Mouse (Mus musculus): ENCODE measurements around the gene Spock1. TPM values are rescaled to one million over a fixed set of nuclear protein-coding genes. Genes with fewer than 3 reads are reported as not detected.

Spock1 gene
- polyA plus RNA-seq, 1 experiment from 2014 or later = 0.49 TPM

- ATAC-seq (replicated peaks; ENCODE audit: low FRiP score, low read depth) = no peak
- no peak overlapping the region for H3K4me2 ChIP-seq (ENCODE audit: low read length)
These were observed 221.7 kb downstream of the Spock1 start for GRCm38 (mm10) chr13:57686437-57686836.

GRCm38 (mm10) chr13:57685201-57685600 is 222.9 kb downstream of the Spock1 start:
- Histone ChIP-seq H3K9ac (ENCODE audit: low read depth, low read length) (no peak overlapping the region), H3K4me3 (replicated peaks; ENCODE audit: low read depth, low read length) (no peak overlapping the region), H3K4me2 (ENCODE audit: low read length) (no peak overlapping the region), H3K27me3 (ENCODE audit: insufficient read depth, low read length) (no peaks in the 10 kb centered on the region), H3K9me3 (replicated peaks; ENCODE audit: low read length) (no peaks in the 10 kb centered on the region), H3K27ac (no peak overlapping the region), H3K4me1 (replicated peaks; ENCODE audit: insufficient read depth, low read length) (no peaks in the 10 kb centered on the region), H3K36me3 (ENCODE audit: insufficient read depth, low read length) (no peaks in the 10 kb centered on the region)
- WGBS = 77% methylated on average over 11 of the region's 11 CpGs
- ATAC-seq (replicated peaks; ENCODE audit: low FRiP score, low read depth) (no peak), DNase-seq (ENCODE audit: low spot score) (no peak)
- no peak for TF ChIP-seq CTCF (IDR thresholded peaks at IDR 0.05; ENCODE audit: low read depth)

More at GRCm38 (mm10) chr13:57686437-57686836, 221.7 kb downstream of the Spock1 start:
- Histone ChIP-seq H3K36me3 (ENCODE audit: insufficient read depth, low read length) (no peaks in the 10 kb centered on the region), H3K4me3 (replicated peaks; ENCODE audit: low read depth, low read length) (no peak overlapping the region), H3K9ac (ENCODE audit: low read depth, low read length) (no peak overlapping the region), H3K27me3 (ENCODE audit: insufficient read depth, low read length) (no peaks in the 10 kb centered on the region), H3K4me1 (replicated peaks; ENCODE audit: insufficient read depth, low read length) (no peaks in the 10 kb centered on the region), H3K9me3 (replicated peaks; ENCODE audit: low read length) (no peaks in the 10 kb centered on the region), H3K27ac (no peak overlapping the region)
- 57% methylated on average over 5 of the region's 5 CpGs for WGBS
- no peak for DNase-seq (ENCODE audit: low spot score)
- no peak for TF ChIP-seq CTCF (IDR thresholded peaks at IDR 0.05; ENCODE audit: low read depth)

GRCm38 (mm10) chr13:57679591-57679990 is 228.5 kb downstream of the Spock1 start:
- Histone ChIP-seq H3K4me2 (ENCODE audit: low read length) (no peak overlapping the region), H3K36me3 (ENCODE audit: insufficient read depth, low read length) (no peaks in the 10 kb centered on the region), H3K4me1 (replicated peaks; ENCODE audit: insufficient read depth, low read length) (no peaks in the 10 kb centered on the region), H3K27ac (no peak overlapping the region), H3K27me3 (ENCODE audit: insufficient read depth, low read length) (no peaks in the 10 kb centered on the region), H3K4me3 (replicated peaks; ENCODE audit: low read depth, low read length) (no peak overlapping the region), H3K9ac (ENCODE audit: low read depth, low read length) (no peak overlapping the region), H3K9me3 (replicated peaks; ENCODE audit: low read length) (no peaks in the 10 kb centered on the region)
- no peak for DNase-seq (ENCODE audit: low spot score)
- no peak for TF ChIP-seq CTCF (IDR thresholded peaks at IDR 0.05; ENCODE audit: low read depth)
- no peak for ATAC-seq (replicated peaks; ENCODE audit: low FRiP score, low read depth)
- WGBS = 80% methylated on average over 2 of the region's 2 CpGs

- H3K4me2 ChIP-seq (ENCODE audit: low read length) = no peak overlapping the region
- H3K36me3 ChIP-seq (ENCODE audit: insufficient read depth, low read length) = no peaks in the 10 kb centered on the region
- 94% methylated on average over 1 of the region's 1 CpGs for WGBS
- no peaks in the 10 kb centered on the region for H3K4me1 ChIP-seq (replicated peaks; ENCODE audit: insufficient read depth, low read length)
- H3K9ac ChIP-seq (ENCODE audit: low read depth, low read length) = no peak overlapping the region
- H3K27me3 ChIP-seq (ENCODE audit: insufficient read depth, low read length) = no peaks in the 10 kb centered on the region
- no peaks in the 10 kb centered on the region for H3K9me3 ChIP-seq (replicated peaks; ENCODE audit: low read length)
- TF ChIP-seq CTCF (IDR thresholded peaks at IDR 0.05; ENCODE audit: low read depth) = no peak
- H3K4me3 ChIP-seq (replicated peaks; ENCODE audit: low read depth, low read length) = no peak overlapping the region
- no peak for ATAC-seq (replicated peaks; ENCODE audit: low FRiP score, low read depth)
- no peak overlapping the region for H3K27ac ChIP-seq
- no peak for DNase-seq (ENCODE audit: low spot score)
These were observed 231.3 kb downstream of the Spock1 start for GRCm38 (mm10) chr13:57676820-57677219.

- H3K36me3 ChIP-seq (ENCODE audit: insufficient read depth, low read length) = no peaks in the 10 kb centered on the region
- no peak for TF ChIP-seq CTCF (IDR thresholded peaks at IDR 0.05; ENCODE audit: low read depth)
- H3K27me3 ChIP-seq (ENCODE audit: insufficient read depth, low read length) = no peaks in the 10 kb centered on the region
- ATAC-seq (replicated peaks; ENCODE audit: low FRiP score, low read depth) (no peak), DNase-seq (ENCODE audit: low spot score) (no peak)
- 92% methylated on average over 1 of the region's 1 CpGs for WGBS
- H3K9ac ChIP-seq (ENCODE audit: low read depth, low read length) = no peak overlapping the region
- H3K27ac ChIP-seq = no peak overlapping the region
- H3K4me2 ChIP-seq (ENCODE audit: low read length) = no peak overlapping the region
- no peaks in the 10 kb centered on the region for H3K4me1 ChIP-seq (replicated peaks; ENCODE audit: insufficient read depth, low read length)
- no peaks in the 10 kb centered on the region for H3K9me3 ChIP-seq (replicated peaks; ENCODE audit: low read length)
- H3K4me3 ChIP-seq (replicated peaks; ENCODE audit: low read depth, low read length) = no peak overlapping the region
These were observed 234.7 kb downstream of the Spock1 start for GRCm38 (mm10) chr13:57673399-57673798.

GRCm38 (mm10) chr13:57672762-57673161 is 235.4 kb downstream of the Spock1 start:
- no peak for DNase-seq (ENCODE audit: low spot score)
- H3K36me3 ChIP-seq (ENCODE audit: insufficient read depth, low read length) = no peaks in the 10 kb centered on the region
- no peak for ATAC-seq (replicated peaks; ENCODE audit: low FRiP score, low read depth)
- H3K4me3 ChIP-seq (replicated peaks; ENCODE audit: low read depth, low read length) = no peak overlapping the region
- TF ChIP-seq CTCF (IDR thresholded peaks at IDR 0.05; ENCODE audit: low read depth) = no peak
- H3K27ac ChIP-seq = no peak overlapping the region
- no peak overlapping the region for H3K9ac ChIP-seq (ENCODE audit: low read depth, low read length)
- 75% methylated on average over 3 of the region's 3 CpGs for WGBS
- H3K4me2 ChIP-seq (ENCODE audit: low read length) = no peak overlapping the region
- no peaks in the 10 kb centered on the region for H3K27me3 ChIP-seq (ENCODE audit: insufficient read depth, low read length)
- no peaks in the 10 kb centered on the region for H3K4me1 ChIP-seq (replicated peaks; ENCODE audit: insufficient read depth, low read length)
- no peaks in the 10 kb centered on the region for H3K9me3 ChIP-seq (replicated peaks; ENCODE audit: low read length)

- H3K27me3 ChIP-seq (ENCODE audit: insufficient read depth, low read length) = no peaks in the 10 kb centered on the region
- TF ChIP-seq CTCF (IDR thresholded peaks at IDR 0.05; ENCODE audit: low read depth) = no peak
- H3K4me2 ChIP-seq (ENCODE audit: low read length) = no peak overlapping the region
- no peaks in the 10 kb centered on the region for H3K36me3 ChIP-seq (ENCODE audit: insufficient read depth, low read length)
- ATAC-seq (replicated peaks; ENCODE audit: low FRiP score, low read depth) (no peak), DNase-seq (ENCODE audit: low spot score) (no peak)
- H3K9ac ChIP-seq (ENCODE audit: low read depth, low read length) = no peak overlapping the region
- H3K4me1 ChIP-seq (replicated peaks; ENCODE audit: insufficient read depth, low read length) = no peaks in the 10 kb centered on the region
- 44% methylated on average over 9 of the region's 9 CpGs for WGBS
- no peak overlapping the region for H3K27ac ChIP-seq
- H3K9me3 ChIP-seq (replicated peaks; ENCODE audit: low read length) = no peaks in the 10 kb centered on the region
- H3K4me3 ChIP-seq (replicated peaks; ENCODE audit: low read depth, low read length) = no peak overlapping the region
These were observed 236.2 kb downstream of the Spock1 start for GRCm38 (mm10) chr13:57671919-57672318.

All from kidney, postnatal 0 days (tissue).